Mouse (Mus musculus) limb, embryonic 14.5 days (tissue): ENCODE results near the gene Tbc1d10c. TPM values are rescaled to one million over a fixed set of nuclear protein-coding genes. Genes with fewer than 3 reads are reported as not detected.
A peak's percentile ranks its signal among the peaks of the same experiment; 100 is the strongest.

ENCODE experiments used
- ATAC-seq: fragments of 200-750 bp; cut with Nextera tagmentation; 2 replicates; pipeline ENCODE4 v1.8.0; 2017; ENCODE audit warnings: low read depth, moderate number of reproducible peaks, moderate TSS enrichment; ENCODE audit not compliant: low FRiP score
- DNase-seq: peaks from one replicate; pipeline ENCODE4 v3.0.0-alpha.2; 2015; ENCODE audit warnings: low spot score
- H3K27ac ChIP-seq: fragments of 300-500 bp; sonication (generic); replicated peaks from 2 replicates; pipeline ENCODE4 v1.5.1; 2014; ENCODE audit warnings: low read depth, mild to moderate bottlenecking, low read length, moderate library complexity, mixed read lengths
- H3K27me3 ChIP-seq: fragments of 300-500 bp; sonication (generic); 2 replicates; pipeline ENCODE4 v1.6.1; 2014; ENCODE audit warnings: low read length, mixed read lengths; ENCODE audit not compliant: control insufficient read depth, insufficient read depth
- H3K36me3 ChIP-seq: fragments of 300-500 bp; sonication (generic); 2 replicates; pipeline ENCODE4 v1.6.1; 2014; ENCODE audit warnings: mild to moderate bottlenecking, low read length, moderate library complexity, mixed read lengths; ENCODE audit not compliant: control insufficient read depth, insufficient read depth
- H3K4me1 ChIP-seq: fragments of 300-500 bp; sonication (generic); 2 replicates; pipeline ENCODE4 v1.6.1; 2014; ENCODE audit warnings: antibody characterized with exemption, low read length, mixed read lengths; ENCODE audit not compliant: control insufficient read depth, insufficient read depth
- H3K4me2 ChIP-seq: fragments of 300-500 bp; sonication (generic); replicated peaks from 2 replicates; pipeline ENCODE4 v1.6.1; 2014; ENCODE audit warnings: low read depth, mild to moderate bottlenecking, low read length, moderate library complexity; ENCODE audit not compliant: severe bottlenecking
- H3K4me3 ChIP-seq: fragments of 300-500 bp; sonication (generic); replicated peaks from 2 replicates; pipeline ENCODE4 v1.5.1; 2014; ENCODE audit warnings: low read length
- H3K9ac ChIP-seq: fragments of 300-500 bp; sonication (generic); 2 replicates; pipeline ENCODE4 v1.6.1; 2014; ENCODE audit warnings: mild to moderate bottlenecking, low read depth, low read length, moderate library complexity; ENCODE audit not compliant: severe bottlenecking
- H3K9me3 ChIP-seq: fragments of 300-500 bp; sonication (generic); 2 replicates; pipeline ENCODE4 v1.6.1; 2016; ENCODE audit warnings: low read length; ENCODE audit not compliant: control insufficient read depth
- POLR2A ChIP-seq: fragments of 200-500 bp; IDR thresholded peaks from 2 replicates; pipeline ENCODE4 v1.8.0; 2012; ENCODE audit warnings: inconsistent platforms, mild to moderate bottlenecking, moderate library complexity, borderline replicate concordance; ENCODE audit not compliant: insufficient read depth, insufficient read length; ENCODE audit errors: extremely low read depth
- WGBS: fragments of 180-500 bp; shearing (Covaris S2); extraction: QIAGEN DNeasy Blood & Tissue Kit; methylation state at CpG from one replicate; pipeline ENCODE4 v1.1.7; 2014; 5-methylcytosine and 5-hydroxymethylcytosine counted together
- polyA plus RNA-seq, 2 experiments: library from polyadenylated mRNA; depleted of rRNA in 1 of 2; stranded (reverse) in 1 of 2; unstranded in 1 of 2; fragments of >200 nt; fragmentation: Nextera tagmentation in 1 of 2; extraction: Ambion mirVana in 1 of 2; gene quantifications; 2 replicates each; pipeline versions ENCODE4 v1.2.1 to v1.2.3; 2012 to 2014

The Tbc1d10c gene
- polyA plus RNA-seq, 2 experiments: 3.9 to 4.5 TPM

GRCm38 (mm10) chr19:4149764-4150461 is 41.2 kb downstream of the Tbc1d10c start:
- no peak for TF ChIP-seq POLR2A
- H3K27ac ChIP-seq: no peak overlapping the region
- no peaks in the 10 kb centered on the region for H3K27me3 ChIP-seq
- WGBS: 93% methylated on average over 17 of the region's 17 CpGs
- ATAC-seq (no peak), DNase-seq (no peak)
- H3K9ac ChIP-seq: no peak overlapping the region
- 0 out of 2 replicates have a peak overlapping the region, but pooled peaks have one; percentile 89 for H3K4me3 ChIP-seq
- H3K4me2 ChIP-seq: peak overlapping the region; percentile 89
- H3K4me1 ChIP-seq: peaks cover 12% of the 10 kb centered on the region
- no peaks in the 10 kb centered on the region for H3K9me3 ChIP-seq
- H3K36me3 ChIP-seq: peaks cover 28% of the 10 kb centered on the region

- TF ChIP-seq POLR2A: no peak
- H3K4me1 ChIP-seq: peaks cover 12% of the 10 kb centered on the region
- H3K4me2 ChIP-seq: peak overlapping the region; percentile 89
- 86% methylated on average over 11 of the region's 11 CpGs for WGBS
- ATAC-seq: no peak
- H3K36me3 ChIP-seq: peaks cover 28% of the 10 kb centered on the region
- no peak overlapping the region for H3K27ac ChIP-seq
- no peaks in the 10 kb centered on the region for H3K9me3 ChIP-seq
- peak overlapping the region; percentile 82 for H3K9ac ChIP-seq
- peak overlapping the region; percentile 89 for H3K4me3 ChIP-seq
- DNase-seq: no peak
- H3K27me3 ChIP-seq: no peaks in the 10 kb centered on the region
These were observed 41.8 kb downstream of the Tbc1d10c start for GRCm38 (mm10) chr19:4149283-4149682.

- DNase-seq: no peak
- 7% methylated on average over 6 of the region's 8 CpGs for WGBS
- Histone ChIP-seq H3K4me3 (peak overlapping the region; percentile 89), H3K9ac (peak overlapping the region; percentile 82), H3K4me1 (peaks cover 12% of the 10 kb centered on the region), H3K27ac (no peak overlapping the region), H3K9me3 (no peaks in the 10 kb centered on the region), H3K36me3 (peaks cover 28% of the 10 kb centered on the region), H3K27me3 (no peaks in the 10 kb centered on the region), H3K4me2 (peak overlapping the region; percentile 89)
- peak; percentile 19; the same call in 1 of the 2 replicates for ATAC-seq
- no peak for TF ChIP-seq POLR2A
These were observed 42.3 kb downstream of the Tbc1d10c start for GRCm38 (mm10) chr19:4148819-4149218.

GRCm38 (mm10) chr19:4148491-4148806 is 42.6 kb downstream of the Tbc1d10c start, which contains the start of gene Coro1b:
Gene Coro1b (plus strand): TSS chr19:4148619.
- H3K36me3 ChIP-seq: peaks cover 25% of the 10 kb centered on the region
- no peaks in the 10 kb centered on the region for H3K27me3 ChIP-seq
- peak; percentile 95 for DNase-seq
- no peaks in the 10 kb centered on the region for H3K9me3 ChIP-seq
- peak within 1 kb of the TSS; percentile 89 for H3K4me2 ChIP-seq
- ATAC-seq: peak; percentile 96
- H3K9ac ChIP-seq: peak within 1 kb of the TSS; percentile 82
- TF ChIP-seq POLR2A: 0 out of 2 replicates have a peak, but pooled peaks have one; percentile 46
- H3K4me1 ChIP-seq: peaks cover 12% of the 10 kb centered on the region
- H3K27ac ChIP-seq: 0 out of 2 replicates have a peak within 1 kb of the TSS, but pooled peaks have one; percentile 48
- H3K4me3 ChIP-seq: peak within 1 kb of the TSS; percentile 89
- 1% methylated on average over 17 of the region's 33 CpGs for WGBS

- 37% methylated on average over 9 of the region's 9 CpGs for WGBS
- Histone ChIP-seq H3K27ac (0 out of 2 replicates have a peak overlapping the region, but pooled peaks have one; percentile 48), H3K36me3 (peaks cover 21% of the 10 kb centered on the region), H3K27me3 (no peaks in the 10 kb centered on the region), H3K9ac (peak overlapping the region; percentile 82), H3K4me1 (peaks cover 12% of the 10 kb centered on the region), H3K9me3 (no peaks in the 10 kb centered on the region), H3K4me3 (peak overlapping the region; percentile 89), H3K4me2 (peak overlapping the region; percentile 89)
- TF ChIP-seq POLR2A: no peak
- peak; percentile 5; the same call in 1 of the 2 replicates for ATAC-seq
- no peak for DNase-seq
These were observed 43.1 kb downstream of the Tbc1d10c start for GRCm38 (mm10) chr19:4147782-4148490.
